Mouse (Mus musculus) fibroblast of lung, adult 2 months (primary cell): ENCODE measurements at regions not wholly inside any gene's neighbourhood (a gene's known extent, or its start where the extent isn't known, plus 50 kb on each side); places are given as distances from the start of the nearest gene placed in this dataset.

Experiments
- DNase-seq: peaks from one replicate; pipeline ENCODE4 v3.0.0-alpha.2; 2011; ENCODE audit warnings: low read depth

- no peak for DNase-seq
Observed at GRCm38 (mm10) chr16:77236509-77237271, 223.2 kb downstream of the Usp25 start.

DNA sequence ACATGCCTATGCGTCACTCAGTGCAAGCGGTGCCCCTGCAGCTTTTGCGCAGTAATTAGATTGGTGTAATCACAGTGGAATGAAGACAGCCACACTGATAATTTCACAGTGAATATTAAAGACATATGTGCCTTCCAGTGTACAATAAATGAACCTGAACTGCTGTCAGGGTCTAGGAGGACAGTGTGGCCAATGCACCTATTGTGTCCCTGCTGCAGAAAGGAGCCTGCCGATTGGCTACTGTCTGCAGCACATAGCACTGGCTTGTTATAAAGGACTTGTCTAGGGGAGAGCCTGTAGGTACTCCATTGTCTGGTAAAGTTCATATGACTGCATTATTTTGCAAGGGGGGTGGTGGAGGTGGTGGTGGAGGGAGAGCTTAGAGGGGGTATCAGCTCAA is 222.5 kb downstream of the Usp25 start:
- no peak for DNase-seq

DNA sequence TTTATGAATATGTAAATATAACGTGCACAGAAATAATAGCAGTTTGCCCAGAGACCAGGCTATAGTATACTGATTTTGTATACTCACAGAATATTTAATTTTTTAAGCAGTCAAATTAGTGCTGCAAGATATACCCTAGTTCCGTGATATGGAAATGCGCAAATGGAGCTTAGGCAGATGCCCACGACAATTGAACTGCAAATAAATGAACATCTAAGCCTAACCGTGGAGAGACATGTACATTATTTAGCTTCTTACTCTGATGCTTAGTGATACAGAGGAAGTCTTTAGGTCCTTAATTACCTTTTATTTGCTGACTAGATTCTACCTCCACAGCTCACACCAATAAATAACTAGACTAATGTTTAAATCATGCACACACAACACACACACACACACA is 221.9 kb downstream of the Usp25 start:
- no peak for DNase-seq
